Mouse (Mus musculus): ENCODE data around the gene Stk33. TPM values are rescaled to one million over a fixed set of nuclear protein-coding genes. Genes with fewer than 3 reads are reported as not detected.

The Stk33 gene
- polyA plus RNA-seq, 1 experiment = 0.90 TPM

GRCm38 (mm10) chr7:109290501-109290900 lies 148.4 kb downstream of the Stk33 start:
- 23% methylated on average over 2 of the region's 2 CpGs for WGBS
- no peaks in the 10 kb centered on the region; the same call in 1 of the 2 replicates for H3K27me3 ChIP-seq (ENCODE audit: control insufficient read depth, insufficient read depth, low read length)
- TF ChIP-seq POLR2A (IDR thresholded peaks at IDR 0.05; ENCODE audit: borderline replicate concordance, insufficient read depth, low read length) (no peak), CTCF (IDR thresholded peaks at IDR 0.05; ENCODE audit: borderline replicate concordance, insufficient read depth, low read depth, low read length) (0 out of 2 replicates have a peak, but pooled peaks have one; percentile 12)
- H3K4me3 ChIP-seq (replicated peaks; ENCODE audit: insufficient read depth, low read depth, low read length) = no peak overlapping the region
- no peak overlapping the region for H3K27ac ChIP-seq (ENCODE audit: insufficient read depth, low read length)
- DNase-seq = no peak
- no peaks in the 10 kb centered on the region for H3K4me1 ChIP-seq (ENCODE audit: control insufficient read depth, insufficient read depth, low read length)

GRCm38 (mm10) chr7:109289106-109289505 lies 149.8 kb downstream of the Stk33 start:
- Histone ChIP-seq H3K27ac (ENCODE audit: insufficient read depth, low read length) (no peak overlapping the region), H3K27me3 (ENCODE audit: control insufficient read depth, insufficient read depth, low read length) (no peaks in the 10 kb centered on the region; the same call in 1 of the 2 replicates), H3K4me3 (replicated peaks; ENCODE audit: insufficient read depth, low read depth, low read length) (no peak overlapping the region), H3K4me1 (ENCODE audit: control insufficient read depth, insufficient read depth, low read length) (no peaks in the 10 kb centered on the region)
- TF ChIP-seq CTCF (IDR thresholded peaks at IDR 0.05; ENCODE audit: borderline replicate concordance, insufficient read depth, low read depth, low read length) = no peak
- TF ChIP-seq POLR2A (IDR thresholded peaks at IDR 0.05; ENCODE audit: borderline replicate concordance, insufficient read depth, low read length) = no peak
- 55% methylated on average over 6 of the region's 6 CpGs for WGBS
- DNase-seq = no peak

- H3K27ac ChIP-seq (ENCODE audit: insufficient read depth, low read length) = no peak overlapping the region
- no peaks in the 10 kb centered on the region for H3K27me3 ChIP-seq (ENCODE audit: control insufficient read depth, insufficient read depth, low read length)
- H3K4me1 ChIP-seq (ENCODE audit: control insufficient read depth, insufficient read depth, low read length) = no peaks in the 10 kb centered on the region
- no peak overlapping the region for H3K4me3 ChIP-seq (replicated peaks; ENCODE audit: insufficient read depth, low read depth, low read length)
- DNase-seq = no peak
- 83% methylated on average over 4 of the region's 4 CpGs for WGBS
- TF ChIP-seq POLR2A (IDR thresholded peaks at IDR 0.05; ENCODE audit: borderline replicate concordance, insufficient read depth, low read length) (no peak), CTCF (IDR thresholded peaks at IDR 0.05; ENCODE audit: borderline replicate concordance, insufficient read depth, low read depth, low read length) (no peak)
Observed at GRCm38 (mm10) chr7:109282106-109282505, 156.8 kb downstream of the Stk33 start.

- WGBS = 69% methylated on average over 3 of the region's 3 CpGs
- Histone ChIP-seq H3K4me3 (replicated peaks; ENCODE audit: insufficient read depth, low read depth, low read length) (no peak overlapping the region), H3K27ac (ENCODE audit: insufficient read depth, low read length) (no peak overlapping the region), H3K27me3 (ENCODE audit: control insufficient read depth, insufficient read depth, low read length) (no peaks in the 10 kb centered on the region), H3K4me1 (ENCODE audit: control insufficient read depth, insufficient read depth, low read length) (no peaks in the 10 kb centered on the region)
- TF ChIP-seq POLR2A (IDR thresholded peaks at IDR 0.05; ENCODE audit: borderline replicate concordance, insufficient read depth, low read length) = no peak
- no peak for TF ChIP-seq CTCF (IDR thresholded peaks at IDR 0.05; ENCODE audit: borderline replicate concordance, insufficient read depth, low read depth, low read length)
- DNase-seq = no peak
Observed at GRCm38 (mm10) chr7:109276622-109277021, 162.3 kb downstream of the Stk33 start.

GRCm38 (mm10) chr7:109275901-109276300 lies 163.0 kb downstream of the Stk33 start:
- Histone ChIP-seq H3K4me1 (ENCODE audit: control insufficient read depth, insufficient read depth, low read length) (no peaks in the 10 kb centered on the region), H3K27me3 (ENCODE audit: control insufficient read depth, insufficient read depth, low read length) (no peaks in the 10 kb centered on the region), H3K27ac (ENCODE audit: insufficient read depth, low read length) (no peak overlapping the region), H3K4me3 (replicated peaks; ENCODE audit: insufficient read depth, low read depth, low read length) (no peak overlapping the region)
- TF ChIP-seq POLR2A (IDR thresholded peaks at IDR 0.05; ENCODE audit: borderline replicate concordance, insufficient read depth, low read length) = no peak
- no peak for TF ChIP-seq CTCF (IDR thresholded peaks at IDR 0.05; ENCODE audit: borderline replicate concordance, insufficient read depth, low read depth, low read length)
- 75% methylated on average over 4 of the region's 4 CpGs for WGBS
- DNase-seq = no peak

GRCm38 (mm10) chr7:109275151-109275550 lies 163.7 kb downstream of the Stk33 start:
- TF ChIP-seq CTCF (IDR thresholded peaks at IDR 0.05; ENCODE audit: borderline replicate concordance, insufficient read depth, low read depth, low read length) (no peak), POLR2A (IDR thresholded peaks at IDR 0.05; ENCODE audit: borderline replicate concordance, insufficient read depth, low read length) (no peak)
- H3K4me3 ChIP-seq (replicated peaks; ENCODE audit: insufficient read depth, low read depth, low read length) = no peak overlapping the region
- WGBS = 90% methylated on average over 3 of the region's 3 CpGs

GRCm38 (mm10) chr7:109274289-109274688 lies 164.6 kb downstream of the Stk33 start:
- WGBS = 60% methylated on average over 3 of the region's 3 CpGs
- no peak overlapping the region for H3K4me3 ChIP-seq (replicated peaks; ENCODE audit: insufficient read depth, low read depth, low read length)
- TF ChIP-seq CTCF (IDR thresholded peaks at IDR 0.05; ENCODE audit: borderline replicate concordance, insufficient read depth, low read depth, low read length) (no peak), POLR2A (IDR thresholded peaks at IDR 0.05; ENCODE audit: borderline replicate concordance, insufficient read depth, low read length) (no peak)
- no peak for DNase-seq
- no peaks in the 10 kb centered on the region for H3K27me3 ChIP-seq (ENCODE audit: control insufficient read depth, insufficient read depth, low read length)
- H3K27ac ChIP-seq (ENCODE audit: insufficient read depth, low read length) = no peak overlapping the region
- H3K4me1 ChIP-seq (ENCODE audit: control insufficient read depth, insufficient read depth, low read length) = 0 out of 2 replicates have a peak, but pooled peaks cover 2% of the 10 kb centered on the region

More at GRCm38 (mm10) chr7:109275151-109275550, 163.7 kb downstream of the Stk33 start:
- DNase-seq = no peak
- no peaks in the 10 kb centered on the region for H3K4me1 ChIP-seq (ENCODE audit: control insufficient read depth, insufficient read depth, low read length)
- H3K27me3 ChIP-seq (ENCODE audit: control insufficient read depth, insufficient read depth, low read length) = no peaks in the 10 kb centered on the region
- H3K27ac ChIP-seq (ENCODE audit: insufficient read depth, low read length) = no peak overlapping the region

- Histone ChIP-seq H3K27me3 (ENCODE audit: control insufficient read depth, insufficient read depth, low read length) (no peaks in the 10 kb centered on the region), H3K4me1 (ENCODE audit: control insufficient read depth, insufficient read depth, low read length) (peaks cover 8% of the 10 kb centered on the region), H3K4me3 (replicated peaks; ENCODE audit: insufficient read depth, low read depth, low read length) (no peak overlapping the region), H3K27ac (ENCODE audit: insufficient read depth, low read length) (no peak overlapping the region)
- peak; percentile 28 to 39 for DNase-seq
- TF ChIP-seq POLR2A (IDR thresholded peaks at IDR 0.05; ENCODE audit: borderline replicate concordance, insufficient read depth, low read length) (no peak), CTCF (IDR thresholded peaks at IDR 0.05; ENCODE audit: borderline replicate concordance, insufficient read depth, low read depth, low read length) (no peak)
- WGBS = 17% methylated on average over 4 of the region's 4 CpGs
Observed at GRCm38 (mm10) chr7:109269046-109269445, 169.8 kb downstream of the Stk33 start.

All from cerebellum, adult 2 months (tissue).